In the genomic region with DNA sequence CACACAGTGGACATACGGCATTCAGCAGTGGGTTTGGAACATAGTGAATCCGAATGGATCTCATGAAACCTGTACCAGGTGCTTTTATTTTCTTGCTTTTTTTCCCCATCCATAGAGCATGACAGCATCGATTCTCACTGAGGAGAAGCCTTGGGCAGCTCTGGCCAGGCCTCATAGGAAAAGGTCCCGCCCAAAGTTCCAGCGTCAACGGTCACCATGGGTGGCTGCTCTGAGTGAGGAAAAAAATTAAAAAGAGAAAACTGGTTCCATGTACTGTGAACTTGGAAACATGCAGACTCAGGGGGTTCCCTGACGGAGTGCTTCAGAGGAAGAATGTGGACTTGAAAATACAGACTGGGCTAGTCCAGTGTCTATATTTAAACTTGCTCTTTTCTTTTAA, we compare ENCODE assay signal across 27 mouse cellular contexts. TPM values are rescaled to one million over a fixed set of nuclear protein-coding genes. Genes with fewer than 3 reads are reported as not detected.
DNase-seq lines count a peak whose midpoint lies in the region; ATAC-seq and TF ChIP-seq lines count a peak whose summit lies in the region.
"Had no signal": no experiment of that assay in that cellular context is flagged by ENCODE, and none has a peak within 500 bp of the region (broad histone marks: within the 10 kb centered on the region; RNA-seq: fewer than 3 reads in every experiment).

No protein-coding gene starts in this region.

- TF ChIP-seq POLR2A in cerebellum, adult 2 months (IDR thresholded peaks at IDR 0.05; ENCODE audit: borderline replicate concordance, insufficient read depth, low read length) = no peak
- no peak for TF ChIP-seq POLR2A in kidney, adult 2 months (IDR thresholded peaks at IDR 0.05; ENCODE audit: low read depth, low read length)
- TF ChIP-seq POLR2A in limb, embryonic 14.5 days (IDR thresholded peaks at IDR 0.05; ENCODE audit: borderline replicate concordance, extremely low read depth, insufficient read depth, insufficient read length) = no peak

- no peak for ATAC-seq in lung, embryonic 16.5 days (ENCODE audit: low read depth)
- ATAC-seq in limb, embryonic 14.5 days (ENCODE audit: low FRiP score, low read depth) = no peak
- no peak for ATAC-seq in hindbrain, embryonic 13.5 days (ENCODE audit: low FRiP score)
- ATAC-seq: activated CD4-positive, CD25-positive, alpha-beta regulatory T cell, adult 4 months; forebrain, embryonic 16.5 days; midbrain, embryonic 16.5 days had no signal

- peaks cover 8% of the 10 kb centered on the region for H3K36me3 ChIP-seq in kidney, adult 2 months (ENCODE audit: control insufficient read depth, insufficient read depth, low read length)
- H3K36me3 ChIP-seq in lung, embryonic 16.5 days (ENCODE audit: control insufficient read depth, insufficient read depth, low read length) = peaks cover 29% of the 10 kb centered on the region
- H3K36me3 ChIP-seq in limb, embryonic 14.5 days (ENCODE audit: control insufficient read depth, insufficient read depth, low read length) = peaks cover 57% of the 10 kb centered on the region
- H3K36me3 ChIP-seq in hindbrain, embryonic 13.5 days = peaks cover 75% of the 10 kb centered on the region

- H3K9me3 ChIP-seq in lung, embryonic 16.5 days (ENCODE audit: control insufficient read depth, low read length) = no peaks in the 10 kb centered on the region
- H3K9me3 ChIP-seq in limb, embryonic 14.5 days (ENCODE audit: control insufficient read depth, low read length) = no peaks in the 10 kb centered on the region
- no peaks in the 10 kb centered on the region for H3K9me3 ChIP-seq in hindbrain, embryonic 13.5 days
- H3K9me3 ChIP-seq: heart, embryonic 15.5 days; limb, embryonic 13.5 days; liver, embryonic 13.5 days; stomach, embryonic 15.5 days had no signal

- TF ChIP-seq CTCF in cerebellum, adult 2 months (IDR thresholded peaks at IDR 0.05; ENCODE audit: borderline replicate concordance, insufficient read depth, low read depth, low read length) = no peak
- no peak for TF ChIP-seq CTCF in kidney, adult 2 months (conservative IDR thresholded peaks at IDR 0.05; ENCODE audit: insufficient read depth, insufficient read length, low read depth, low read length)

- H3K4me2 ChIP-seq in lung, embryonic 16.5 days (ENCODE audit: low read depth, low read length) = no peak overlapping the region
- H3K4me2 ChIP-seq in limb, embryonic 14.5 days (replicated peaks; ENCODE audit: low read depth, low read length, severe bottlenecking) = no peak overlapping the region
- no peak overlapping the region for H3K4me2 ChIP-seq in hindbrain, embryonic 13.5 days
- H3K4me2 ChIP-seq: heart, embryonic 15.5 days; hindbrain, embryonic 14.5 days; limb, embryonic 13.5 days; liver, embryonic 13.5 days; midbrain, embryonic 11.5 days; stomach, embryonic 15.5 days had no signal

- H3K27ac ChIP-seq in cerebellum, adult 2 months (ENCODE audit: insufficient read depth, low read length) = 0 out of 2 replicates have a peak overlapping the region, but pooled peaks have one; percentile 13
- no peak overlapping the region for H3K27ac ChIP-seq in kidney, adult 2 months (ENCODE audit: insufficient read depth, low read depth, low read length)
- H3K27ac ChIP-seq in lung, embryonic 16.5 days (ENCODE audit: low read length) = peak overlapping the region; percentile 94
- 0 out of 2 replicates have a peak overlapping the region, but pooled peaks have one; percentile 30 for H3K27ac ChIP-seq in limb, embryonic 14.5 days (replicated peaks; ENCODE audit: low read depth, low read length)
- no peak overlapping the region for H3K27ac ChIP-seq in hindbrain, embryonic 13.5 days
- H3K27ac ChIP-seq: heart, embryonic 15.5 days; hindbrain, embryonic 14.5 days; liver, embryonic 13.5 days; stomach, embryonic 15.5 days had no signal

- 55% methylated on average over 7 of the region's 7 CpGs for WGBS in cerebellum, adult 2 months
- 56% methylated on average over 7 of the region's 7 CpGs for WGBS in kidney, adult 2 months
- 76% methylated on average over 7 of the region's 7 CpGs for WGBS in lung, embryonic 16.5 days
- WGBS in limb, embryonic 14.5 days = 71% methylated on average over 7 of the region's 7 CpGs
- WGBS in hindbrain, embryonic 13.5 days = 88% methylated on average over 7 of the region's 7 CpGs

- no peak overlapping the region for H3K9ac ChIP-seq in lung, embryonic 16.5 days (ENCODE audit: low read length)
- no peak overlapping the region for H3K9ac ChIP-seq in limb, embryonic 14.5 days (ENCODE audit: low read depth, low read length, severe bottlenecking)
- H3K9ac ChIP-seq in hindbrain, embryonic 13.5 days = no peak overlapping the region
- H3K9ac ChIP-seq: heart, embryonic 15.5 days; hindbrain, embryonic 14.5 days; limb, embryonic 13.5 days; liver, embryonic 13.5 days; stomach, embryonic 15.5 days had no signal

- no peak overlapping the region for H3K4me3 ChIP-seq in cerebellum, adult 2 months (replicated peaks; ENCODE audit: insufficient read depth, low read depth, low read length)
- H3K4me3 ChIP-seq in kidney, adult 2 months (ENCODE audit: insufficient read depth, low read depth, low read length) = no peak overlapping the region
- H3K4me3 ChIP-seq in lung, embryonic 16.5 days (ENCODE audit: low read length) = no peak overlapping the region
- no peak overlapping the region for H3K4me3 ChIP-seq in limb, embryonic 14.5 days (replicated peaks; ENCODE audit: low read length)
- H3K4me3 ChIP-seq in hindbrain, embryonic 13.5 days = no peak overlapping the region
- H3K4me3 ChIP-seq: erythroblast, embryonic 14.5 days; heart, embryonic 15.5 days; limb, embryonic 13.5 days; liver, embryonic 13.5 days; stomach, embryonic 15.5 days had no signal

- no peak for DNase-seq in cerebellum, adult 2 months
- DNase-seq in cerebellum, adult 11-12 months = no peak
- peak; percentile 23 to 30 for DNase-seq in kidney, postnatal 36 days
- DNase-seq in kidney, adult 2 months = no peak
- no peak for DNase-seq in lung, postnatal 25 days (ENCODE audit: low spot score)
- DNase-seq in limb, embryonic 14.5 days (ENCODE audit: low spot score) = no peak
- DNase-seq: adrenal gland, postnatal 10 days; embryo, embryonic 11 days; gastrocnemius, postnatal 10 days; heart, postnatal 4 days; kidney, adult 11 months; liver, embryonic 13.5 days; lung, postnatal 10 days; right cerebral cortex, postnatal 25 days; thymus, postnatal 14 days had no signal

- H3K4me1 ChIP-seq in cerebellum, adult 2 months (ENCODE audit: control insufficient read depth, insufficient read depth, low read length) = peaks cover 17% of the 10 kb centered on the region
- no peaks in the 10 kb centered on the region for H3K4me1 ChIP-seq in kidney, adult 2 months (ENCODE audit: control insufficient read depth, insufficient read depth, low read length)
- peaks cover 18% of the 10 kb centered on the region for H3K4me1 ChIP-seq in lung, embryonic 16.5 days (replicated peaks; ENCODE audit: control insufficient read depth, insufficient read depth, low read length)
- peaks cover 17% of the 10 kb centered on the region for H3K4me1 ChIP-seq in limb, embryonic 14.5 days (ENCODE audit: control insufficient read depth, insufficient read depth, low read length)
- H3K4me1 ChIP-seq in hindbrain, embryonic 13.5 days (replicated peaks) = 0 out of 2 replicates have a peak, but pooled peaks cover 4% of the 10 kb centered on the region

- no peaks in the 10 kb centered on the region for H3K27me3 ChIP-seq in cerebellum, adult 2 months (ENCODE audit: control insufficient read depth, insufficient read depth, low read length)
- H3K27me3 ChIP-seq in kidney, adult 2 months (replicated peaks; ENCODE audit: control insufficient read depth, insufficient read depth, low read length) = no peaks in the 10 kb centered on the region
- no peaks in the 10 kb centered on the region for H3K27me3 ChIP-seq in lung, embryonic 16.5 days (ENCODE audit: control insufficient read depth, insufficient read depth, low read depth, low read length)
- H3K27me3 ChIP-seq in limb, embryonic 14.5 days (ENCODE audit: control insufficient read depth, insufficient read depth, low read length) = no peaks in the 10 kb centered on the region
- H3K27me3 ChIP-seq in hindbrain, embryonic 13.5 days = no peaks in the 10 kb centered on the region
- H3K27me3 ChIP-seq: CH12.LX; heart, embryonic 15.5 days; limb, embryonic 13.5 days; liver, embryonic 13.5 days; stomach, embryonic 15.5 days had no signal

RNA-seq across cellular contexts. Expression of gene Mrc2, which starts 11.2 kb away (rescaled TPM):
- polyA plus RNA-seq in cerebellum, adult 2 months (2012; rRNA removed) = 3.6 and 4.4 TPM in 2 replicates
- polyA plus RNA-seq in kidney, adult 2 months (2012; rRNA removed) = 23.7 and 28.3 TPM in 2 replicates
- 31.0 and 31.9 TPM in 2 replicates for polyA plus RNA-seq in lung, embryonic 16.5 days (2015; fragmentation: Nextera tagmentation; extraction: Ambion mirVana)
- polyA plus RNA-seq in limb, embryonic 14.5 days (2012; rRNA removed) = 98.5 and 125 TPM in 2 replicates
- 26.4 and 27.5 TPM in 2 replicates for polyA plus RNA-seq in limb, embryonic 14.5 days (2014; fragmentation: Nextera tagmentation; extraction: Ambion mirVana)
- 5.3 and 5.5 TPM in 2 replicates for polyA plus RNA-seq in hindbrain, embryonic 13.5 days (2015; fragmentation: Nextera tagmentation; extraction: Ambion mirVana)
- polyA plus RNA-seq: activated CD4-positive, CD25-positive, alpha-beta regulatory T cell, adult 4 months had no signal

Comparison
In these comparisons a context has a peak if more than half of its experiments do, and no peak if none do; other contexts are left out.
1. DNase-seq: peak in kidney, postnatal 36 days (2 of 2); none in cerebellum, adult 2 months (0 of 2), cerebellum, adult 11-12 months (single experiment), kidney, adult 2 months (single experiment), lung, postnatal 25 days (single experiment) and limb, embryonic 14.5 days (single experiment).
2. H3K27ac ChIP-seq: peak in cerebellum, adult 2 months (single experiment), lung, embryonic 16.5 days (single experiment) and limb, embryonic 14.5 days (single experiment); none in kidney, adult 2 months (single experiment) and hindbrain, embryonic 13.5 days (single experiment).